In genomic region chrX:47977078-47977477, GRCm38 (mm10) we compare ENCODE assay signal across 15 mouse cellular contexts.
"Had no signal": no experiment of that assay in that cellular context is flagged by ENCODE, and none has a peak within 500 bp of the region (broad histone marks: within the 10 kb centered on the region; RNA-seq: fewer than 3 reads in every experiment).

No protein-coding gene starts in this region.

- DNase-seq: lung, postnatal 14 days; right cerebral cortex, postnatal 14 days; spleen, adult 18-20 months; thymus, adult 18-20 months; thymus, postnatal 14 days; thymus, postnatal 36 days had no signal

- H3K4me1 ChIP-seq: liver, embryonic 12.5 days; lung, embryonic 15.5 days; midbrain, embryonic 13.5 days; midbrain, embryonic 15.5 days; neural tube, embryonic 13.5 days; neural tube, embryonic 15.5 days had no signal

- H3K4me3 ChIP-seq: liver, embryonic 12.5 days; lung, embryonic 15.5 days; megakaryocyte, embryonic 14.5 days; midbrain, embryonic 13.5 days; midbrain, embryonic 15.5 days; neural tube, embryonic 13.5 days; neural tube, embryonic 15.5 days had no signal

- H3K9ac ChIP-seq: liver, embryonic 12.5 days; liver, embryonic 14.5 days; lung, embryonic 15.5 days; midbrain, embryonic 13.5 days; midbrain, embryonic 15.5 days; neural tube, embryonic 13.5 days; neural tube, embryonic 15.5 days had no signal

- H3K4me2 ChIP-seq: liver, embryonic 12.5 days; lung, embryonic 15.5 days; midbrain, embryonic 11.5 days; midbrain, embryonic 13.5 days; midbrain, embryonic 15.5 days; neural tube, embryonic 13.5 days; neural tube, embryonic 15.5 days had no signal

- H3K36me3 ChIP-seq: liver, embryonic 12.5 days; lung, embryonic 15.5 days; midbrain, embryonic 13.5 days; midbrain, embryonic 15.5 days; neural tube, embryonic 13.5 days; neural tube, embryonic 15.5 days had no signal

- H3K9me3 ChIP-seq: liver, embryonic 12.5 days; lung, embryonic 15.5 days; midbrain, embryonic 13.5 days; midbrain, embryonic 15.5 days; neural tube, embryonic 13.5 days; neural tube, embryonic 15.5 days had no signal

- H3K27me3 ChIP-seq: liver, embryonic 12.5 days; lung, embryonic 15.5 days; midbrain, embryonic 13.5 days; midbrain, embryonic 15.5 days; neural tube, embryonic 13.5 days; neural tube, embryonic 15.5 days had no signal

- H3K27ac ChIP-seq: liver, embryonic 12.5 days; liver, embryonic 14.5 days; lung, embryonic 15.5 days; midbrain, embryonic 13.5 days; midbrain, embryonic 15.5 days; neural tube, embryonic 13.5 days; neural tube, embryonic 15.5 days had no signal

- ATAC-seq: liver, embryonic 12.5 days; midbrain, embryonic 13.5 days; midbrain, embryonic 15.5 days had no signal
